Mouse (Mus musculus): ENCODE measurements around the gene Tmem44.

The Tmem44 gene

GRCm38 (mm10) chr16:30518635-30519034, 32.0 kb downstream of the Tmem44 start:
- DNase-seq (ENCODE audit: low read depth, low spot score), result no peak

- no peak for DNase-seq (ENCODE audit: low read depth, low spot score)
Observed at GRCm38 (mm10) chr16:30517666-30518283, 32.9 kb downstream of the Tmem44 start.

- DNase-seq (ENCODE audit: low read depth, low spot score), result no peak
Observed at GRCm38 (mm10) chr16:30516993-30517392, 33.6 kb downstream of the Tmem44 start.

- DNase-seq (ENCODE audit: low read depth, low spot score), result no peak
Observed at GRCm38 (mm10) chr16:30515418-30515817, 35.2 kb downstream of the Tmem44 start.

- DNase-seq (ENCODE audit: low read depth, low spot score), result no peak
Observed at GRCm38 (mm10) chr16:30513050-30514024, 37.3 kb downstream of the Tmem44 start.

GRCm38 (mm10) chr16:30512375-30513049, 38.1 kb downstream of the Tmem44 start:
- no peak for DNase-seq (ENCODE audit: low read depth, low spot score)

- no peak for DNase-seq (ENCODE audit: low read depth, low spot score)
Observed at GRCm38 (mm10) chr16:30511563-30512340, 38.9 kb downstream of the Tmem44 start.

GRCm38 (mm10) chr16:30510504-30511451, 39.9 kb downstream of the Tmem44 start:
- peak; percentile 79 for DNase-seq (ENCODE audit: low read depth, low spot score)

- no peak for DNase-seq (ENCODE audit: low read depth, low spot score)
Observed at GRCm38 (mm10) chr16:30510091-30510490, 40.6 kb downstream of the Tmem44 start.

- DNase-seq (ENCODE audit: low read depth, low spot score), result no peak
Observed at GRCm38 (mm10) chr16:30509340-30509739, 41.3 kb downstream of the Tmem44 start.

- no peak for DNase-seq (ENCODE audit: low read depth, low spot score)
Observed at GRCm38 (mm10) chr16:30508738-30509137, 41.9 kb downstream of the Tmem44 start.

GRCm38 (mm10) chr16:30507120-30507519, 43.5 kb downstream of the Tmem44 start:
- no peak for DNase-seq (ENCODE audit: low read depth, low spot score)

- DNase-seq (ENCODE audit: low read depth, low spot score), result no peak
Observed at GRCm38 (mm10) chr16:30505311-30506031, 45.2 kb downstream of the Tmem44 start.

GRCm38 (mm10) chr16:30504856-30505255, 45.8 kb downstream of the Tmem44 start:
- DNase-seq (ENCODE audit: low read depth, low spot score), result no peak

- DNase-seq (ENCODE audit: low read depth, low spot score), result no peak
Observed at GRCm38 (mm10) chr16:30503958-30504357, 46.7 kb downstream of the Tmem44 start.

- DNase-seq (ENCODE audit: low read depth, low spot score), result no peak
Observed at GRCm38 (mm10) chr16:30502221-30502891, 48.3 kb downstream of the Tmem44 start.

- no peak for DNase-seq (ENCODE audit: low read depth, low spot score)
Observed at GRCm38 (mm10) chr16:30501621-30502020, 49.0 kb downstream of the Tmem44 start.

- DNase-seq (ENCODE audit: low read depth, low spot score), result no peak
Observed at GRCm38 (mm10) chr16:30500223-30500622, 50.4 kb downstream of the Tmem44 start.
